Mouse (Mus musculus): ENCODE data around the gene Fmod.

Fmod gene

DNA sequence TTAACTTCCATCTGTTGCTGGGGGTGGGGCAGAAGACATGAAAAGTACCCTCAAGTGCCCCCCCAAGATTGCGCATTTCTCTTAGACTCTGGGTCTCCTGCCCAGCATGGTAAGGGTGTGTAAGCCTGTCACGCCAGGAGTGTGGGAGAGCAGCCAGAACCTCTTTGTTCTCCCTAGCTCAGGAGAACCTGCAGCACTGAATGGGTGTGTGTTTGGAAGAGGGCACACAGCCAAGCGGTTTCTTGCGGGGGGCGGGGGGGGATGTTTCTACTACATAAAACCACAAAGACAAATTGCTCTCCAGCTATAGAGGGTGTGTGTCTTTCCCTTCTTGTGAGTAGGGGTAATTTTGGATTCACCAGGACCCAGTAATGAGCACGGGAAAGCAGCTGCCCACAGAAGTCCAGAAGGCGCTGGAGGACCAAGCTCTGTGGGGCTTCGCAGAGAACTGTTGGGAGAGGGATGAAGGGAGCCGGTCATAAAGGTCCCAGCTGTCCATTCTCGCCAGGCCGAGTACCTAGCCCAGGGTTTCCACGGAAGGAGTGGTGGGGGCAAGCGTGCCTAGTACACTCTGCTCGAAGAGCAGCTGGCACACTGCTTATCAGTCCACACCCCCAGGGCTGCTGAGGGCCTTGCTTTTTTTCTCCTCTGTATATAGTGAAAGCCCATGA is 59.3 kb downstream of the Fmod start:
- DNase-seq (ENCODE audit: low read depth, low spot score): no peak

DNA sequence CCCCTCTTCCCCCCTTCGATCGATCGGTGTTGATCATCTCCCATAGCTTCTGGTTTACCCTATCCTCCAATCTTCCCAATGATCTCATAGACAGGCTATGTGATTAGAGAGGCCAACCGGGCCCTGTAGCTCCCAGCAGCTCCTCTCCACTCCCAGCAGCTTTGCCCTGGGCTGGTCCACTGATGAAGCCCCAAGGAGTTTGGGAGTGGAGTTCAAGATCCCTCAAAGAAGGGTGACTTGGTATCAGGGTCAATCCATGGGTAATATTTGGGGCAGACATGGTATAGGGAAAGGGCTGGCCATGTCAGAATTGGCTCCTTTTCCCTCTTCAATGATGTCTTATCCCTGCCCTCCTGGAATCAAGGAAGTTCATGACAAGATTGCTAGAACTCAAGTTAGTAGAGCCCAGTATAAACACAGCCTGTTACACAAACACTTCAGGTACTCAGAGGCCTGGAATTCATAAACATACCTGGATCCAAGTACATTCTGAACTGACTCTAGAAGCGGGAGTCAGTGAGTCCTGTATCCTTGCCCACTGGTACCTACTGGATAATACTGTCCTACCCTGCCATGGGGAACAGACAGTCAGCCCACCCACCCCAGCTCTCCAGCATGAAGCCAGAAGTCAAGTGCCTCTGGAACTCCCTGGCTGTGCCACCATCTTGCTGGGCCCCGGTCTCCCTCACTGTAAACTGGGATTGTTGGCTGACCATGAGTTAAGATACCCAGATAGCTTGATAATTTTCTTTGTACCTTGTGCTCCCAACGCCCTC is 60.2 kb downstream of the Fmod start:
- no peak for DNase-seq (ENCODE audit: low read depth, low spot score)

All from forelimb bud, embryonic 11.5 days (tissue).